ENCODE assay signal across 8 mouse cellular contexts in the genomic region with DNA sequence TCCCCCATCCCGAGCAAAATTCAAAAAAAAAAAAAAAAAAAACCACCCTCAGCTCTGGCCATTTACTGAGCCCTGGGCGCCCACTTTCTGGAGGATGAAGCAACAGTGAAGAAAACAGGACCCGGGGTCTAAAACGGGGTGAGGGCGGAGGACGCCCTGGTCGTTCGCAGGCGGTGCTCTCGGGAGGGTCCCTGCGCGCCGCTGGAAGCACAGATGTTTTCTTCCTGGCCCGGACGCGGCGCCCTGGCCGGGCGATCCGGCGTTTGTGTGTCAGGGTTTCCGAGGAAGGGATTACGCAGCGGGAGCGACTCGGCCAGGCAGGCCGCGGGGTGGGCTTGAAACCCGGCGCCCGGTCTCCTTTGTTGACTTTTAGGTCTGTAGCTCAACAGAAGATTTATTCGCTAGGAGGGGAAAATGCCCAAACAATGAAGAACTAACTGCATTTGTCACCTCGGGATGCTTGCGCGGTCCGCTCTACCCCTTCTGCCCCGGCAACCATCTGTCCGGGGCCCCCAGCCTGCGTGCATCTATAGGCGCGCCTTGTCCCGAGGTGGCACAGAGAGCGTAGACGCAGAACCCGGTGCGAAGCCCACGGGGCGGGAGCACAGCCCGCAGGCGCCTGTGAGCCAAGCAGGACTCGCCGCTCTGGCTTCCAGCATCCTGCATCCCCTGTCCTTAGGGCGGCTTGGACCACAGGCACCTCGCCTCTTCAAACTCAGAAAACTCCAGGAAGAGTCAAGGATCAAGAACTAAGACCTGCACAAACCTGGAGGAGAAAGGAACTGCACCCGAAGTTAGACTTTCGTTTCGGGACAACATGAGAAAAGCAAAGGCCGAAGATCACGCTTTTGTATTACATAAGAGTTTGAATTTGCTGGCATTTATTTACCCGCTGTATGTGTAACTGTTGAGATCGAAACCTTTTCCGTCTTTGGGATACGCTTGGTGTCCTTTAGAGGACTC. TPM values are rescaled to one million over a fixed set of nuclear protein-coding genes. Genes with fewer than 3 reads are reported as not detected.
A peak's percentile ranks its signal among the peaks of the same experiment; 100 is the strongest.
DNase-seq lines count a peak whose midpoint lies in the region; ATAC-seq and TF ChIP-seq lines count a peak whose summit lies in the region.

No protein-coding gene starts in this region.

- under 1% methylated on average over 63 of the region's 63 CpGs for WGBS in forebrain, embryonic 10.5 days
- under 1% methylated on average over 63 of the region's 63 CpGs for WGBS in intestine, embryonic 15.5 days
- WGBS in lung, postnatal 0 days = under 1% methylated on average over 63 of the region's 63 CpGs

- H3K27ac ChIP-seq in forebrain, embryonic 10.5 days = peak overlapping the region; percentile 79
- H3K27ac ChIP-seq in intestine, embryonic 15.5 days = peak overlapping the region; percentile 62
- peak overlapping the region; percentile 67 for H3K27ac ChIP-seq in lung, postnatal 0 days (ENCODE audit: low read length)

- TF ChIP-seq CTCF in lung, postnatal 0 days (IDR thresholded peaks at IDR 0.05) = no peak

- H3K9me3 ChIP-seq in forebrain, embryonic 10.5 days = no peaks in the 10 kb centered on the region
- no peaks in the 10 kb centered on the region for H3K9me3 ChIP-seq in intestine, embryonic 15.5 days
- no peaks in the 10 kb centered on the region for H3K9me3 ChIP-seq in lung, postnatal 0 days (ENCODE audit: low read length)

- no peaks in the 10 kb centered on the region for H3K36me3 ChIP-seq in forebrain, embryonic 10.5 days (replicated peaks)
- H3K36me3 ChIP-seq in intestine, embryonic 15.5 days = no peaks in the 10 kb centered on the region
- H3K36me3 ChIP-seq in lung, postnatal 0 days (ENCODE audit: insufficient read depth, low read length) = no peaks in the 10 kb centered on the region

- peaks cover 100% of the 10 kb centered on the region for H3K27me3 ChIP-seq in forebrain, embryonic 10.5 days (ENCODE audit: poor library complexity, severe bottlenecking)
- peaks cover 58% of the 10 kb centered on the region for H3K27me3 ChIP-seq in intestine, embryonic 15.5 days (replicated peaks)
- H3K27me3 ChIP-seq in lung, postnatal 0 days (replicated peaks; ENCODE audit: insufficient read depth, low read length) = peaks cover 25% of the 10 kb centered on the region

- no peak for ATAC-seq in intestine, embryonic 15.5 days
- ATAC-seq in lung, postnatal 0 days = peak; percentile 16

- peak overlapping the region; percentile 68 for H3K4me2 ChIP-seq in intestine, embryonic 15.5 days (replicated peaks)
- H3K4me2 ChIP-seq in lung, postnatal 0 days (replicated peaks; ENCODE audit: low read depth, low read length) = peak overlapping the region; percentile 64

- TF ChIP-seq EP300 in lung, postnatal 0 days (IDR thresholded peaks at IDR 0.05) = no peak

- peak; percentile 27 to 31 for DNase-seq in left cerebral cortex, postnatal 25 days (ENCODE audit: low spot score in 2 of 2)
- no peak for DNase-seq in left cerebral cortex, postnatal 4 days
- DNase-seq in forebrain, embryonic 10.5 days (ENCODE audit: extremely low spot score, low spot score) = peak; percentile 73
- peak; percentile 49 for DNase-seq in lung, postnatal 0 days (ENCODE audit: low spot score)
- no peak for DNase-seq in spleen, postnatal 4 days (ENCODE audit: low spot score in 2 of 2)
- DNase-seq in layer of hippocampus, postnatal 25 days (ENCODE audit: extremely low spot score in 1 of 2, low spot score in 1 of 2) = no peak
- no peak for DNase-seq in thymus, postnatal 36 days

- peak overlapping the region; percentile 40 for H3K9ac ChIP-seq in intestine, embryonic 15.5 days
- H3K9ac ChIP-seq in lung, postnatal 0 days (replicated peaks; ENCODE audit: low read depth) = peak overlapping the region; percentile 41

- intact Hi-C loops in left cerebral cortex, postnatal 25 days (cut with DNase I) = loop anchor here (5.0 to 10.0 kb wide), 2 partner anchors 1007 to 1084 kb away; no protein-coding TSS in a partner anchor
- intact Hi-C loops in left cerebral cortex, postnatal 4 days (cut with DNase I) = loop anchor here (5.0 kb wide), 3 partner anchors 257 to 1017 kb away; no protein-coding TSS in a partner anchor

- peak overlapping the region; percentile 54 for H3K4me3 ChIP-seq in forebrain, embryonic 10.5 days
- peak overlapping the region; percentile 36 for H3K4me3 ChIP-seq in intestine, embryonic 15.5 days (replicated peaks)
- H3K4me3 ChIP-seq in lung, postnatal 0 days (ENCODE audit: low read depth, low read length) = peak overlapping the region; percentile 38

- H3K4me1 ChIP-seq in forebrain, embryonic 10.5 days = peaks cover 74% of the 10 kb centered on the region
- peaks cover 11% of the 10 kb centered on the region for H3K4me1 ChIP-seq in intestine, embryonic 15.5 days (replicated peaks)
- H3K4me1 ChIP-seq in lung, postnatal 0 days (ENCODE audit: insufficient read depth, low read depth, low read length) = no peaks in the 10 kb centered on the region

RNA-seq across cellular contexts. Expression of a gene that starts 7.8 kb away (rescaled TPM):
- under 1 TPM in 1 of 2 experiments, not detected in 1; 0.18 TPM for total RNA-seq in left cerebral cortex, postnatal 25 days (2021)
- total RNA-seq in left cerebral cortex, postnatal 4 days (2021) = not detected
- 0.17 and 0.61 TPM in 2 replicates for polyA plus RNA-seq in forebrain, embryonic 10.5 days (2016; fragmentation: Nextera tagmentation; extraction: Ambion mirVana)
- 6.4 and 8.9 TPM in 2 replicates for polyA plus RNA-seq in intestine, embryonic 15.5 days (2015; fragmentation: Nextera tagmentation; extraction: Ambion mirVana)
- polyA plus RNA-seq in lung, postnatal 0 days (2015; fragmentation: Nextera tagmentation; extraction: Ambion mirVana) = 7.9 and 8.2 TPM in 2 replicates
- not detected for total RNA-seq in layer of hippocampus, postnatal 25 days (2021)

RNA-seq across cellular contexts. Expression of a gene that starts 25.0 kb away (rescaled TPM):
- under 1 TPM; 0.09 to 0.46 TPM for total RNA-seq in left cerebral cortex, postnatal 25 days (2021)
- 1 to 10 TPM; 1.1 to 1.4 TPM for total RNA-seq in left cerebral cortex, postnatal 4 days (2021)
- polyA plus RNA-seq in forebrain, embryonic 10.5 days (2016; fragmentation: Nextera tagmentation; extraction: Ambion mirVana) = 0.21 and 0.43 TPM in 2 replicates
- 0.71 and 0.92 TPM in 2 replicates for polyA plus RNA-seq in intestine, embryonic 15.5 days (2015; fragmentation: Nextera tagmentation; extraction: Ambion mirVana)
- 2.1 and 2.5 TPM in 2 replicates for polyA plus RNA-seq in lung, postnatal 0 days (2015; fragmentation: Nextera tagmentation; extraction: Ambion mirVana)
- total RNA-seq in layer of hippocampus, postnatal 25 days (2021) = under 1 TPM; 0.28 to 0.30 TPM

Comparison
In these comparisons a context has a peak if more than half of its experiments do, and no peak if none do; other contexts are left out.
1. DNase-seq: peak in left cerebral cortex, postnatal 25 days (2 of 2), forebrain, embryonic 10.5 days (single experiment) and lung, postnatal 0 days (single experiment); none in left cerebral cortex, postnatal 4 days (single experiment), spleen, postnatal 4 days (0 of 2), layer of hippocampus, postnatal 25 days (0 of 2) and thymus, postnatal 36 days (0 of 2).
2. Peak in every context shown above with its lines, with median percentiles within 50 percentile points of each other: H3K27ac ChIP-seq and H3K4me3 ChIP-seq.